Mouse (Mus musculus) cerebellum, postnatal 14 days (tissue): Measurements from ENCODE around the gene AC109138.7.
A peak's percentile ranks its signal among the peaks of the same experiment; 100 is the strongest.

ENCODE experiments used
- DNase-seq, 2 experiments: peaks; one replicate each; pipeline ENCODE4 v3.0.0; 2021; ENCODE audit warnings: mixed read lengths in 2 of 2

Gene AC109138.7

GRCm38 (mm10) chr19:4214071-4214770 lies at the start of gene AC109138.7, which contains the start of gene Clcf1:
Gene AC109138.7, plus strand, starts transcription at chr19:4214357.
Gene Clcf1, plus strand, starts transcription at chr19:4214238.
- no peak for DNase-seq

GRCm38 (mm10) chr19:4164721-4165120 lies 49.4 kb upstream of the AC109138.7 start:
- no peak for DNase-seq

- no peak for DNase-seq
Measured at GRCm38 (mm10) chr19:4166678-4167476, 47.3 kb upstream of the AC109138.7 start.

- DNase-seq = peak; percentile 100
Measured at GRCm38 (mm10) chr19:4169378-4169784, 44.8 kb upstream of the AC109138.7 start.

GRCm38 (mm10) chr19:4169810-4170209 lies 44.3 kb upstream of the AC109138.7 start:
- DNase-seq = peak; percentile 71 to 74

DNA sequence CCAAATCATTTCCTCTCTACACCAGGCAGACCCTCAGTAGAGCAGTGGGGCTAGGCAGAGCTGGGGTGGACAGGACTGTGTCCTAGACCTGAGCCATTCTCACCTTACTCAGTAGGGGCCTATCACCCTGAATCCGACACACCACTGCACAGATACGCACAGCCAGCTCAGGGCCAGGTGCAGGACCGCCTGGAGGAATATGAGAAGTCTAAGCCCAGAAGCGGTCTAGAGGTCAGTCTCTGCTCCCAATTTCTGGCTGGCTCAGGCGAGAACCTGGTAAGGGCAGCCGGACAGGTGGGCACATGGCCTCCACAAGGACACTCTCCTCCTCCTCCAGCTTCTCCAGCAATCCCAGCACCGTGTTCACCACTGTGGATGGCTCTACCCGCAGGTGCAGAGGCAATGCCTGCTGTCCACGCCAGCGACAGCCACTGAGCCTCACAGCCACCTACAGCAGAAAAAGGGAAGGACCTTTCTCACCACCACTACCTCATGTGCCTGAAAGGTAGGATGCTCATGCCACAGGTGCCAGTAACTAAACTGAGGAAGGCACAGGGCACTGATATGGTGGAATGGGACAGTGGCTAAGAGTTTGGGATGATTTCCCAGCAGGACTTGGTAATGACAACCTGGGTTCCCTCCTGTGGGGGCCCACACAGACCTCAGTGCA lies 43.3 kb upstream of the AC109138.7 start:
- DNase-seq = no peak

GRCm38 (mm10) chr19:4171393-4172290 lies 42.5 kb upstream of the AC109138.7 start:
- DNase-seq = peak; percentile 27 to 28

- DNase-seq = no peak
Measured at GRCm38 (mm10) chr19:4172925-4173324, 41.2 kb upstream of the AC109138.7 start.

DNA sequence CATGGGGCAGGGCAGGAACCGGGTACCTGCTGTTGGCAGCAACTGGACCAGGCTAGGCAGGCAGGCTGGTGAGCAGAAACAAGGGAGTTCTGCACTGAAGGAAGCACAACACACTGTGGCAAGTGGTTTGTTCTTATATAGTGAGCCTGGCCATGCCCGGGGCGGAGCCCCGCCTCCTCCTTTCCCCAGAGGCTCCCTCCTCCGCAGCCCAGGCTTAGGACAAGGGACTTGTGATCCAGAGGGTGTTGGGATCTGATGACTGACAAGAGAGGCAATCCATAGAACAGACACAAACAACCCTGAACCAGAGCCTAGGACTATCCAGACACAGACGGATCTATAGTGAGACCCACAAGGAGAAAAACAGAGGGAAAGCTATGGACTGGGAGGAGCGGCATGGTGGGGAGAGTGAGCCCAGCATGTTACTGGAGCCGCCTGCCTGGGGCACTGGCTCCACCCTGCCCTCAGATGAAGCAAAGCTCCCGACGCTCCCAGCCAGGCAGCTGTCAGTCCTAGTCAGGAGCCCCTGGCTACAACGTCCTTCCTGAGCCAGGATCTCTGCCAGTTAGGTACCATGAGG lies 38.7 kb upstream of the AC109138.7 start, which contains the start of gene Carns1:
Gene Carns1 (minus strand): TSS at position 112 of the 580 bp plus-strand sequence.
- no peak for DNase-seq

- DNase-seq = no peak
Measured at GRCm38 (mm10) chr19:4180411-4180810, 33.7 kb upstream of the AC109138.7 start.

GRCm38 (mm10) chr19:4181892-4182291 lies 32.3 kb upstream of the AC109138.7 start:
- DNase-seq = peak in 1 of 2 experiments; percentile 36

GRCm38 (mm10) chr19:4183689-4184088 lies 30.5 kb upstream of the AC109138.7 start:
- DNase-seq = no peak

GRCm38 (mm10) chr19:4184976-4185975 lies 28.9 kb upstream of the AC109138.7 start:
- no peak for DNase-seq

DNA sequence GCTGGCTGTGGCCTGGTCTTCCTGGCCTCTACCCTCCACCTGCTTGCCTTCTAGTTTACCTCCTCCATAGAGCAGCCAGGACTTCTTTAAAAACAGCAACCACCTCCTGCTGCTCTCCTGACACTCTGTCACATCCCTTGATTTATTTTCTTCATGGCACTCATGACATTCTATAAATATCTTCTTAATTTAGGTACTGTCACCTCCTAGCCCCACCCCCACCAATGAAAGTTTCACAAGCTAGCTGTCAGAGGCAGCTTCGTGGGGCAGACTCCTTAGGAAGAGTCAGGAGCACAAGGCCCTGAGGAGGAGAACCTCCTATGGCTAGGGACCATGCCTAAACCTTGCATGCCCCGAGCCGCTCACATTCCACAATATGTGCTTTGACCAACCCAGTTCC lies 26.9 kb upstream of the AC109138.7 start:
- no peak for DNase-seq

DNA sequence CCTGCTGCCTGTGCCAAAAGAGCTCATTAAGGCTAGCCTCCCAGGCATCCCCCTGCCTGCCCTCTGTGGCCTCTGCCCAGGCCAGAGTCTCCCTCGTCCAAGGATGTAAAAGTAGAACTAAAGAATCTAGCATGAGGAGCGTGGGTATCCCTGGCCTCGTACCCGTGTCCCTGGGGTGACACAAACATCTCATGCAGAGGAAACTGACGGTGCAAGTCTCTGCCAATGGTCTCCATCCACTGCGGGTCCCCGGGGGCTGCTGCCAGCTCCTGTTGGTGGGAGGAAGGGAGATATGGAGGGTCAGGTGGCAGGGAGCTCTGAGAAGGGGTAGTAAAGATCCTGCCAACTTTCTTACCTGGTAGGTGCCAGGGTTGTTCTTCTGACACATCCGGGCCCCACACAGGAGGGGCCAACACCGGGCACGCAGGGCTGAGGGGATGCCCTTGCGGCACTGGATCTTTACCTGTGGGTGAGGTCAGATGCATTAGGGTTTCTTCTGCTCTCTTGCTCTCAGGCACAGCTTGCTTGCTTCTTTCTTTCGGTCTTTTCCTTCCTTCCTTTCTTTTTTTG lies 25.0 kb upstream of the AC109138.7 start:
- no peak for DNase-seq

GRCm38 (mm10) chr19:4190831-4191334 lies 23.3 kb upstream of the AC109138.7 start, which contains the start of gene Tbc1d10c:
Gene Tbc1d10c, minus strand, starts transcription at chr19:4191284.
- DNase-seq = no peak

- peak; percentile 98 to 99 for DNase-seq
Measured at GRCm38 (mm10) chr19:4191528-4192250, 22.5 kb upstream of the AC109138.7 start, which contains the start of gene Ppp1ca. Gene Ppp1ca, plus strand, starts transcription at chr19:4192065.

DNA sequence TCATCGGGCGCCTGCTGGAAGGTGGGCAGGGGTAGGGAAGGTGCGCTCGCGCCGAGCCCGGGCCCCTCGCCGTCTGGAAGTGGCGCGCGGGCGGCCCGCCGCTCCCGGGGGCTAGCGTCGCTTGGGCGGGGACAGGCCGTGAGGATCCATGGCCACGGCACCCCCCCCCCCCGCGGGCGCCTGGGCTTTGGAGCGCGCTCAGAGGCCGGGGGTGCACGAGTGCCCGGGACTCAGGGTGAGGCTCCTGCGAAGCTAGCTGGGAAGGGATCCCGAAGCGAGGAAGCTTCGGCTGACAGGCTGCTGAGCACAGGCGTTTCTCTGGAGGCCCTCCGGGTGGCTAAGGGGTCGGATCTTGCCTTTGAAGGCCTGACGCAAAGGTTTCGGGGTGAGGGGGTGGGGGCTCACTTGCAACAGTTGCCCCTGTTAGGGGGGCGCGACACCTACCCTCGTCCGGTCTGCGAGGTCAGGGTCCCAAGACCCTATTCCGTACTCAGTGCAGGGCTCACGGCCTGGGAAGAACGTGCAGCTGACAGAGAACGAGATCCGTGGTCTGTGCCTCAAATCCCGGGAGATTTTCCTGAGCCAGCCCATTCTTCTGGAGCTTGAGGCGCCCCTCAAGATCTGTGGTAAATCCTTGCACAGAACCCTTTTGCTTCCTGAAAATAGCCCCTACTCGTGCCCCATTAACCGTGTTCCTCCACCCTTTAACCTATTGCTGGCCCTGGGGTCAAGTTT lies 21.7 kb upstream of the AC109138.7 start:
- no peak for DNase-seq
